Mouse (Mus musculus) left cerebral cortex, adult 8-10 months (tissue): ENCODE results near the gene Cyp2c37. TPM values are rescaled to one million over a fixed set of nuclear protein-coding genes. Genes with fewer than 3 reads are reported as not detected.
"Not testable (repeated sequence)": the region's sequence is repeated elsewhere in the genome, so short reads cannot be mapped to it uniquely, and the experiment has no call there.

ENCODE experiments used
- DNase-seq, 2 experiments: peaks; one replicate each; pipeline ENCODE4 v3.0.0; 2022; ENCODE audit warnings: low spot score in 2 of 2
- total RNA-seq, 4 experiments: library from RNA; stranded (reverse); gene quantifications; 2 replicates each; pipeline ENCODE4 v1.2.4; 2022

The Cyp2c37 gene
- total RNA-seq = not detected

DNA sequence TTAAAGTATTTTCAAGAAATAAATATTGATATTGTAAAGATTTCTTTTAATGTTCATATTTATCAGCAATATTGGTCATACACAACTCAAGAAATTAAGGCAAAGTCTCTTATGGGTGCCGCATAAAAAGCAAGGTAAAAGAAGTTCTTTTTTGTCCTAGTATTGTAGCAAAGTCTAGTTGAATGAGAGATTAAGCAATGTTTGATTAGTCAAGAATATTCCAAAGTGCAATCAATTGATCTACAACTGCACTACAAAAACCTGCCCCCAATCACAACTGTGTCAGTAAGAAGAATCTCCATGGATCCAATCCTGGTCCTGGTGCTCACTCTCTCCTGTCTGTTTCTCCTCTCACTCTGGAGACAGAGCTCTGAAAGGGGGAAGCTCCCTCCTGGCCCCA is at the start of gene Cyp2c37:
Gene Cyp2c37, plus strand, starts transcription at position 285 of the 400 bp plus-strand sequence.
- DNase-seq = not testable (repeated sequence)

- not testable (repeated sequence) for DNase-seq
Observed at GRCm38 (mm10) chr19:39960861-39961260, 31.4 kb upstream of the Cyp2c37 start.

- not testable (repeated sequence) for DNase-seq
Observed at GRCm38 (mm10) chr19:39971096-39971495, 21.1 kb upstream of the Cyp2c37 start.

DNA sequence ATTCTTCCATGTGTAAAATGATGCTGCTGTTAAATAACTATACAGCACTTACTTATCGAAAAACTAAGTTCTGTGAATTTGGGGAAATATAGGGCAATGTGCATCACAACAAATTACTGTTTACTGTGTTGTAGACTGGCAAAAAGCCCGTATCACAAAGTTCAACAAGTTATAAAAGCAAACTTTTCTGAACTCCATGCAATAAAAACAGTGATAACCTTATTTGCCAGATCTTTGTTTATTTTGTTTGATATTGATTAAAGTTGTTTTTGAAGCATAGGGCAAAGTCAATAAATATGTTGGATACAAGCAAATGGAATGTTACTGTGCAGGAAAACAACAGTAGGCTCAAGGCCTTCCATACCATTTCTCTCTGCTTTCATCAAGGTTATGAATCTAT is 2.8 kb upstream of the Cyp2c37 start:
- DNase-seq = no peak

Other genes with a start within 250 kb of the Cyp2c37 start
- gene Cyp2c40, start 179.6 kb upstream of the Cyp2c37 start, total RNA-seq = not detected
- gene Cyp2c69, start 105.6 kb upstream of the Cyp2c37 start, total RNA-seq = not detected
- gene Cyp2c54, start 81.4 kb downstream of the Cyp2c37 start, total RNA-seq = not detected
- gene Cyp2c50, start 97.3 kb downstream of the Cyp2c37 start, total RNA-seq = not detected
- gene Cyp2c70, start 194.9 kb downstream of the Cyp2c37 start, total RNA-seq = 1 to 10 TPM; 1.3 to 2.4 (median 1.5) TPM